Mouse (Mus musculus): ENCODE measurements around the gene Klhl5. TPM values are rescaled to one million over a fixed set of nuclear protein-coding genes. Genes with fewer than 3 reads are reported as not detected.

Gene Klhl5
- polyA plus RNA-seq, 1 experiment = 11.3 TPM

GRCm38 (mm10) chr5:65182268-65182667 is 74.9 kb downstream of the Klhl5 start:
- Histone ChIP-seq H3K36me3 (ENCODE audit: control insufficient read depth, insufficient read depth, low read length) (no peaks in the 10 kb centered on the region), H3K27ac (ENCODE audit: control insufficient read depth, insufficient read depth, low read length) (no peak overlapping the region), H3K4me1 (replicated peaks; ENCODE audit: control insufficient read depth, insufficient read depth, low read length) (no peaks in the 10 kb centered on the region), H3K4me3 (ENCODE audit: control insufficient read depth, insufficient read depth, low read length) (no peak overlapping the region), H3K27me3 (ENCODE audit: control insufficient read depth, insufficient read depth, low read length) (no peaks in the 10 kb centered on the region)
- 94% methylated on average over 1 of the region's 1 CpGs for WGBS
- TF ChIP-seq POLR2A (IDR thresholded peaks at IDR 0.05; ENCODE audit: control insufficient read depth, extremely low read depth, insufficient read depth, low read length, poor library complexity) (no peak), CTCF (IDR thresholded peaks at IDR 0.05; ENCODE audit: borderline replicate concordance, control insufficient read depth, extremely low read depth, insufficient read depth, low read length, poor library complexity) (no peak)
- DNase-seq = no peak

GRCm38 (mm10) chr5:65191601-65192000 is 84.3 kb downstream of the Klhl5 start:
- Histone ChIP-seq H3K36me3 (ENCODE audit: control insufficient read depth, insufficient read depth, low read length) (no peaks in the 10 kb centered on the region), H3K27ac (ENCODE audit: control insufficient read depth, insufficient read depth, low read length) (no peak overlapping the region), H3K27me3 (ENCODE audit: control insufficient read depth, insufficient read depth, low read length) (no peaks in the 10 kb centered on the region), H3K4me1 (replicated peaks; ENCODE audit: control insufficient read depth, insufficient read depth, low read length) (no peaks in the 10 kb centered on the region), H3K4me3 (ENCODE audit: control insufficient read depth, insufficient read depth, low read length) (no peak overlapping the region)
- no peak for DNase-seq
- TF ChIP-seq POLR2A (IDR thresholded peaks at IDR 0.05; ENCODE audit: control insufficient read depth, extremely low read depth, insufficient read depth, low read length, poor library complexity) (no peak), CTCF (IDR thresholded peaks at IDR 0.05; ENCODE audit: borderline replicate concordance, control insufficient read depth, extremely low read depth, insufficient read depth, low read length, poor library complexity) (no peak)
- 98% methylated on average over 5 of the region's 5 CpGs for WGBS

- H3K4me1 ChIP-seq (replicated peaks; ENCODE audit: control insufficient read depth, insufficient read depth, low read length) = no peaks in the 10 kb centered on the region
- WGBS = 87% methylated on average over 9 of the region's 9 CpGs
- H3K27me3 ChIP-seq (ENCODE audit: control insufficient read depth, insufficient read depth, low read length) = no peaks in the 10 kb centered on the region
- H3K4me3 ChIP-seq (ENCODE audit: control insufficient read depth, insufficient read depth, low read length) = no peak overlapping the region
- H3K27ac ChIP-seq (ENCODE audit: control insufficient read depth, insufficient read depth, low read length) = no peak overlapping the region
- TF ChIP-seq POLR2A (IDR thresholded peaks at IDR 0.05; ENCODE audit: control insufficient read depth, extremely low read depth, insufficient read depth, low read length, poor library complexity) (no peak), CTCF (IDR thresholded peaks at IDR 0.05; ENCODE audit: borderline replicate concordance, control insufficient read depth, extremely low read depth, insufficient read depth, low read length, poor library complexity) (no peak)
- no peak for DNase-seq
- H3K36me3 ChIP-seq (ENCODE audit: control insufficient read depth, insufficient read depth, low read length) = no peaks in the 10 kb centered on the region
Observed at GRCm38 (mm10) chr5:65194441-65194840, 87.1 kb downstream of the Klhl5 start.

- under 1% methylated on average over 37 of the region's 37 CpGs for WGBS
- peak within 1 kb of the TSS; percentile 58 for H3K4me3 ChIP-seq (ENCODE audit: control insufficient read depth, insufficient read depth, low read length)
- no peak for TF ChIP-seq CTCF (IDR thresholded peaks at IDR 0.05; ENCODE audit: borderline replicate concordance, control insufficient read depth, extremely low read depth, insufficient read depth, low read length, poor library complexity)
- TF ChIP-seq POLR2A (IDR thresholded peaks at IDR 0.05; ENCODE audit: control insufficient read depth, extremely low read depth, insufficient read depth, low read length, poor library complexity) = peak; percentile 58; the same call in 1 of the 2 replicates
- peak within 1 kb of the TSS; percentile 34; the same call in 1 of the 2 replicates for H3K27ac ChIP-seq (ENCODE audit: control insufficient read depth, insufficient read depth, low read length)
- H3K4me1 ChIP-seq (replicated peaks; ENCODE audit: control insufficient read depth, insufficient read depth, low read length) = peaks cover 4% of the 10 kb centered on the region
- DNase-seq = peak; percentile 99
- H3K36me3 ChIP-seq (ENCODE audit: control insufficient read depth, insufficient read depth, low read length) = no peaks in the 10 kb centered on the region
- H3K27me3 ChIP-seq (ENCODE audit: control insufficient read depth, insufficient read depth, low read length) = no peaks in the 10 kb centered on the region
Observed at GRCm38 (mm10) chr5:65199346-65200128, 92.2 kb downstream of the Klhl5 start, which contains the start of gene Wdr19. Gene Wdr19 (plus strand): TSS chr5:65199696.

- H3K4me1 ChIP-seq (replicated peaks; ENCODE audit: control insufficient read depth, insufficient read depth, low read length) = peaks cover 4% of the 10 kb centered on the region
- DNase-seq = no peak
- no peaks in the 10 kb centered on the region for H3K36me3 ChIP-seq (ENCODE audit: control insufficient read depth, insufficient read depth, low read length)
- TF ChIP-seq CTCF (IDR thresholded peaks at IDR 0.05; ENCODE audit: borderline replicate concordance, control insufficient read depth, extremely low read depth, insufficient read depth, low read length, poor library complexity) (no peak), POLR2A (IDR thresholded peaks at IDR 0.05; ENCODE audit: control insufficient read depth, extremely low read depth, insufficient read depth, low read length, poor library complexity) (no peak)
- 94% methylated on average over 2 of the region's 2 CpGs for WGBS
- no peaks in the 10 kb centered on the region for H3K27me3 ChIP-seq (ENCODE audit: control insufficient read depth, insufficient read depth, low read length)
- H3K27ac ChIP-seq (ENCODE audit: control insufficient read depth, insufficient read depth, low read length) = no peak overlapping the region
- no peak overlapping the region for H3K4me3 ChIP-seq (ENCODE audit: control insufficient read depth, insufficient read depth, low read length)
Observed at GRCm38 (mm10) chr5:65204726-65205125, 97.4 kb downstream of the Klhl5 start.

GRCm38 (mm10) chr5:65213321-65213720 is 106.0 kb downstream of the Klhl5 start:
- H3K36me3 ChIP-seq (ENCODE audit: control insufficient read depth, insufficient read depth, low read length) = no peaks in the 10 kb centered on the region
- WGBS = 49% methylated on average over 7 of the region's 7 CpGs
- no peak overlapping the region for H3K4me3 ChIP-seq (ENCODE audit: control insufficient read depth, insufficient read depth, low read length)
- no peak overlapping the region for H3K27ac ChIP-seq (ENCODE audit: control insufficient read depth, insufficient read depth, low read length)
- TF ChIP-seq POLR2A (IDR thresholded peaks at IDR 0.05; ENCODE audit: control insufficient read depth, extremely low read depth, insufficient read depth, low read length, poor library complexity) (no peak), CTCF (IDR thresholded peaks at IDR 0.05; ENCODE audit: borderline replicate concordance, control insufficient read depth, extremely low read depth, insufficient read depth, low read length, poor library complexity) (peak; percentile 75; the same call in 1 of the 2 replicates)
- no peaks in the 10 kb centered on the region for H3K27me3 ChIP-seq (ENCODE audit: control insufficient read depth, insufficient read depth, low read length)
- peak; percentile 26 for DNase-seq
- peaks cover 8% of the 10 kb centered on the region for H3K4me1 ChIP-seq (replicated peaks; ENCODE audit: control insufficient read depth, insufficient read depth, low read length)

Other genes starting within 250 kb of the Klhl5 start
- gene Tlr1, start 174.0 kb upstream of the Klhl5 start, polyA plus RNA-seq (2012; rRNA removed) = 4.4 and 4.7 TPM in 2 replicates
- gene Tlr6, start 147.4 kb upstream of the Klhl5 start, polyA plus RNA-seq (2012; rRNA removed) = 1.5 TPM in 2 replicates
- gene Fam114a1, start 137.5 kb upstream of the Klhl5 start, polyA plus RNA-seq (2012; rRNA removed) = 3.4 and 6.8 TPM in 2 replicates
- 3.4 and 3.6 TPM in 2 replicates for gene Tmem156, start 15.4 kb upstream of the Klhl5 start, polyA plus RNA-seq (2012; rRNA removed)
- gene Wdr19, start 92.2 kb downstream of the Klhl5 start, polyA plus RNA-seq (2012; rRNA removed) = 2.1 and 2.2 TPM in 2 replicates
- 20.0 and 27.9 TPM in 2 replicates for gene Rfc1, start 228.1 kb downstream of the Klhl5 start, polyA plus RNA-seq (2012; rRNA removed)
- gene Klb, start 240.8 kb downstream of the Klhl5 start, polyA plus RNA-seq (2012; rRNA removed) = 1.1 and 1.6 TPM in 2 replicates

All from thymus, adult 2 months (tissue).